Mouse (Mus musculus) kidney, postnatal 0 days (tissue): Measurements from ENCODE around the gene Mxra7. TPM values are rescaled to one million over a fixed set of nuclear protein-coding genes. Genes with fewer than 3 reads are reported as not detected.

Experiments
- ATAC-seq: fragments of 200-750 bp; cut with Nextera tagmentation; replicated peaks from 2 replicates; pipeline ENCODE4 v1.8.0; 2017; ENCODE audit warnings: low read depth, moderate number of reproducible peaks, moderate TSS enrichment, moderate library complexity; ENCODE audit not compliant: low FRiP score
- DNase-seq: peaks from one replicate; pipeline ENCODE4 v3.0.0-alpha.2; 2016; ENCODE audit warnings: low spot score
- H3K27ac ChIP-seq: fragments of 300-500 bp; sonication (generic); 2 replicates; pipeline ENCODE4 v1.5.1; 2014; ENCODE audit warnings: mild to moderate bottlenecking
- H3K27me3 ChIP-seq: fragments of 300-500 bp; sonication (generic); 2 replicates; pipeline ENCODE4 v1.6.1; 2014; ENCODE audit warnings: low read length, mixed read lengths; ENCODE audit not compliant: insufficient read depth
- H3K36me3 ChIP-seq: fragments of 300-500 bp; sonication (generic); 2 replicates; pipeline ENCODE4 v1.6.1; 2014; ENCODE audit warnings: low read length, mixed read lengths; ENCODE audit not compliant: insufficient read depth
- H3K4me1 ChIP-seq: fragments of 300-500 bp; sonication (generic); replicated peaks from 2 replicates; pipeline ENCODE4 v1.6.1; 2014; ENCODE audit warnings: antibody characterized with exemption, low read length, mixed read lengths; ENCODE audit not compliant: insufficient read depth
- H3K4me2 ChIP-seq: fragments of 300-500 bp; sonication (generic); 2 replicates; pipeline ENCODE4 v1.6.1; 2014; ENCODE audit warnings: mild to moderate bottlenecking, low read length, moderate library complexity, mixed read lengths
- H3K4me3 ChIP-seq: fragments of 300-500 bp; sonication (generic); replicated peaks from 2 replicates; pipeline ENCODE4 v1.5.1; 2014; ENCODE audit warnings: low read depth, low read length
- H3K9ac ChIP-seq: fragments of 300-500 bp; sonication (generic); 2 replicates; pipeline ENCODE4 v1.6.1; 2014; ENCODE audit warnings: low read depth, low read length
- H3K9me3 ChIP-seq: fragments of 300-500 bp; sonication (generic); replicated peaks from 2 replicates; pipeline ENCODE4 v1.6.1; 2016; ENCODE audit warnings: low read length, inconsistent platforms, mixed read lengths
- CTCF ChIP-seq: IDR thresholded peaks from 2 replicates; pipeline ENCODE4 v1.5.1; 2016; ENCODE audit warnings: antibody characterized with exemption, low read depth, mild to moderate bottlenecking, moderate library complexity
- WGBS: fragments of 180-500 bp; shearing (Covaris S2); extraction: QIAGEN DNeasy Blood & Tissue Kit; methylation state at CpG from one replicate; pipeline ENCODE4 v1.1.7; 2014; 5-methylcytosine and 5-hydroxymethylcytosine counted together
- polyA plus RNA-seq: library from polyadenylated mRNA; unstranded; fragments of >200 nt; fragmentation: Nextera tagmentation; extraction: Ambion mirVana; gene quantifications from 2 replicates; pipeline ENCODE4 v1.2.1, GENCODE M21; 2015

The Mxra7 gene
- polyA plus RNA-seq, 1 experiment from 2014 or later, result 17.6 TPM

DNA sequence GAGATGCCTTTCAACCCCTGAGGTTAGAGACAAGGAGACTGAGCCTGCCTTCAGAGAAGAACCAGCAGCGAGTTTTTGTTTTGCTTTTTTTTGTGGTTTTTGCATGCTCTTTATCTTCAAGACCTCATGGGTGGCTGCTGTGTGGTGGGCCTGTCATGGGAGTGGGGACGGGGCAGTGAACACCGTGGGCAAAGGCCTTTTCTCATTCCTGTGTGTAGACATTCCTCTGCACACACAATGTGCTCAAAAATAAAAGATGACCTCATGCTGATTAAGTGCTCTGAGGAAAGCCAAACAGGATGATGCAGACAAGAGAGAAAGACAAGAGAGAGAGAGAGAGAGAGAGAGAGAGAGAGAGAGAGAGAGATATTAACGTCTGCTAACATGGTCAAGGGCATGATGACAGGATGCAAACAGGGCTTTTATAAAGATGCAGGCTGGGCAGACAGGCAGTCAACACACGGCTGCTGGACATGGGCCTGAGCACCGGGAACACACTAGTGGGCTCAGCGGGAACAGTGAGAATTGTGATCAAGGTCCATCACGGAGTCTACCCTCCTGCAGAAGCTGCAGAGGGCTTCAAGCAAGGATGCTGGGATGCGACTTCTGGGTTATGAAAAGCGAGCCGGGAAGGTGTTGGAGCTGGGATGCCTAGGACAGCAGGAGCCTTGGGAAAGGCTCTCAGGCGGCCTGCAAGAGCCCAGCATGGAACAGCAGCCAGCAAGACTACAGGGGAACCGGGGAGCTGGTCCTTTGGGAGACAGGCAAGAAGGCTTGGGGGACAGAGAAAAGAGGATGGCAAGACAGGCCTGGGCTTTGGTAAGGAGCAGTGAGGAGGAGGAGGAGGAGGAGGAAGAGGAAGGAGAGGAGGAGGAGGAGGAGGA lies 6.5 kb downstream of the Mxra7 start:
- no peak for TF ChIP-seq CTCF
- 0 out of 2 replicates have a peak, but pooled peaks cover 23% of the 10 kb centered on the region for H3K4me1 ChIP-seq
- H3K4me3 ChIP-seq, result no peak overlapping the region
- no peaks in the 10 kb centered on the region for H3K27me3 ChIP-seq
- 0 out of 2 replicates have a peak overlapping the region, but pooled peaks have one; percentile 19 for H3K27ac ChIP-seq
- H3K9ac ChIP-seq, result no peak overlapping the region
- H3K4me2 ChIP-seq, result no peak overlapping the region
- H3K9me3 ChIP-seq, result no peaks in the 10 kb centered on the region
- H3K36me3 ChIP-seq, result no peaks in the 10 kb centered on the region
- no peak for ATAC-seq
- 65% methylated on average over 13 of the region's 13 CpGs for WGBS
- peak; percentile 47 for DNase-seq

DNA sequence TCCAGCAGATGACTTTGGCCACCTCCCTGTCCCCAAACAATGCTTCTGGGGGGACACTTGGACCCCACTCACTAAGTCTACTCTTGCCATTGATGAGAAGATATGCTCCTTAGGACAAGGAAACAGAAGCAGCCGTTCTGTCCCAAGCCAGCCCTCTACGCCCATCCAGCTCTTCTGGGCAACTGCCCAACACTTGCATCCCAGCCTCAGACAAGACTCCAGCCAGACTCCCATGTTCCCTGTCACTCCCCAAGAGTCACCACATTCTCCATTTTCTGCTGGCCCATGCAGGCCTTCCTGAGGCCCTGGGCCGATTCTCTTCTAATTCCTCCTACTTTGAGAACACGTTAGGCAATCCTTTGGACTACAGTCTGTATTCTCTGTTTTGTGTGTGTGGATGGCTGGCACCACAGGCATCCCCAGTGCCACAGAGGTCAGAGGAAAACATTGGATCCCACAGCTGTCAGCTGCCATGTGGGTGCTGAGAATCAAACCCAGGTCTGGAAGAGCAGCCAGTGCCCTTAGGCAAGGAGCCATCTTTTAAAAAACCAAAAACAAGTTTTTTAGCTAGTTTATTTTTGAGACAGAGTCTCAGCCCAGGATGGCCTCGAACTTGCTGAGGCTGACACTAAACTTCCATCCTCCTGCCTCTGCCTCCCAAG lies 7.8 kb downstream of the Mxra7 start:
- H3K9me3 ChIP-seq, result no peaks in the 10 kb centered on the region
- ATAC-seq (no peak), DNase-seq (no peak)
- H3K27ac ChIP-seq, result no peak overlapping the region
- no peaks in the 10 kb centered on the region for H3K36me3 ChIP-seq
- H3K9ac ChIP-seq, result no peak overlapping the region
- no peak overlapping the region for H3K4me2 ChIP-seq
- no peak overlapping the region for H3K4me3 ChIP-seq
- no peaks in the 10 kb centered on the region for H3K27me3 ChIP-seq
- peaks cover 19% of the 10 kb centered on the region; the same call in 1 of the 2 replicates for H3K4me1 ChIP-seq
- 82% methylated on average over 5 of the region's 5 CpGs for WGBS
- no peak for TF ChIP-seq CTCF

- H3K36me3 ChIP-seq, result no peaks in the 10 kb centered on the region
- TF ChIP-seq CTCF, result no peak
- no peak overlapping the region for H3K9ac ChIP-seq
- H3K27me3 ChIP-seq, result no peaks in the 10 kb centered on the region
- peaks cover 32% of the 10 kb centered on the region for H3K4me1 ChIP-seq
- DNase-seq, result no peak
- no peak overlapping the region; the same call in 1 of the 2 replicates for H3K27ac ChIP-seq
- no peak overlapping the region for H3K4me2 ChIP-seq
- WGBS, result 29% methylated on average over 8 of the region's 8 CpGs
- H3K4me3 ChIP-seq, result no peak overlapping the region
- H3K9me3 ChIP-seq, result no peaks in the 10 kb centered on the region
- ATAC-seq, result peak; percentile 38
Measured at GRCm38 (mm10) chr11:116818722-116819121, 9.1 kb downstream of the Mxra7 start.

DNA sequence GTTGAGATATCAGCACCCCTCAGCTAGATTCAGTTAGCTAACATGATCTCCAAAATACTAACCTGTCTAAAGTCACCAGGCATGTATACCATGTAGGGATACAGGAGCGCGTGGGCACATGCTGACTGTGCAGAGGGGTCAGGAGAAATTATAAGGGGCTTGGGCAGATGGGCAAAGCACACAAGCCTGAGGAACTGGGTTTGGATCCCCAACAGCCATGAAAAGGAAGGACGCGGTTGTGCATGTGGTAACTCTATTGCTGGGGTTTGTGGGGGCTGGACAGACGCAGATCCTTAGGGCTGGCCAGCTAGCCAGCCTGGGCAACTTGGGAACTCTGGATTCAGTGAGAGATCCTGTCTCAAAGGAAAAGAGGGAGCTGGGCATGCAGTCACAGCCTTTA lies 10.3 kb downstream of the Mxra7 start:
- Histone ChIP-seq H3K36me3 (no peaks in the 10 kb centered on the region), H3K4me2 (no peak overlapping the region), H3K9me3 (no peaks in the 10 kb centered on the region), H3K4me1 (peaks cover 44% of the 10 kb centered on the region), H3K9ac (no peak overlapping the region), H3K27me3 (no peaks in the 10 kb centered on the region), H3K27ac (no peak overlapping the region), H3K4me3 (no peak overlapping the region)
- WGBS, result 97% methylated on average over 5 of the region's 5 CpGs
- DNase-seq (no peak), ATAC-seq (no peak)
- no peak for TF ChIP-seq CTCF

DNA sequence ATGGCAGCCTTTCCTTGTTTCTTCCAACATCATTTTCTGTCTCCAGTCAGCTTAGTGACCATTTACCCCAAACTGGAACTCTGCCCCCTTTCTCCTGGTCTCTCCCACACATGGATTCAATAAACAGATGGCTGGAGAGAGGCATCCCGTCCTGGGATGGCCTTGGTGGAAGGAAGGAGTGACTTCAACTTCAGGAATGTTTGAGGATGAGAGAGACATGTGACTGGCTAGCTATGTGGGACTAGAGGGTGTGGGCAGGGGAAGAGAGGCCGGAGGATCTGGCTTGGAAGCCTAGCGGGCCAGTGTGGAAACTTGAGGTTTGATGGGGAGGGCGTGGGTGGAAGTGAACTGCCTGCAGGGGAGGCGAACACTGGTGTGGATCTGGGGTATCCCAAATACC lies 11.1 kb downstream of the Mxra7 start:
- ATAC-seq, result no peak
- peak; percentile 65 for DNase-seq
- no peak overlapping the region for H3K4me3 ChIP-seq
- no peak overlapping the region for H3K9ac ChIP-seq
- 73% methylated on average over 5 of the region's 5 CpGs for WGBS
- H3K4me2 ChIP-seq, result no peak overlapping the region
- no peak overlapping the region for H3K27ac ChIP-seq
- H3K27me3 ChIP-seq, result no peaks in the 10 kb centered on the region
- peak; percentile 26; the same call in 1 of the 2 replicates for TF ChIP-seq CTCF
- no peaks in the 10 kb centered on the region for H3K9me3 ChIP-seq
- H3K36me3 ChIP-seq, result no peaks in the 10 kb centered on the region
- H3K4me1 ChIP-seq, result peaks cover 49% of the 10 kb centered on the region

GRCm38 (mm10) chr11:116814884-116815415 lies 12.9 kb downstream of the Mxra7 start:
- H3K4me2 ChIP-seq, result peak overlapping the region; percentile 29; the same call in 1 of the 2 replicates

More at GRCm38 (mm10) chr11:116814884-116815415, 12.9 kb downstream of the Mxra7 start:
- Histone ChIP-seq H3K4me1 (peaks cover 49% of the 10 kb centered on the region), H3K36me3 (0 out of 2 replicates have a peak, but pooled peaks cover 2% of the 10 kb centered on the region), H3K27me3 (no peaks in the 10 kb centered on the region), H3K9ac (no peak overlapping the region), H3K9me3 (no peaks in the 10 kb centered on the region), H3K4me3 (no peak overlapping the region), H3K27ac (peak overlapping the region; percentile 81)
- 26% methylated on average over 7 of the region's 7 CpGs for WGBS
- no peak for DNase-seq
- TF ChIP-seq CTCF, result no peak
- no peak for ATAC-seq
